Mouse (Mus musculus) v-Abl transformed pro-B cells (cell line): Measurements from ENCODE around the gene Wdr76.

Experiments
- in situ Hi-C, 2 experiments: fragments of 400-800 bp; cut with MboI; formaldehyde crosslinking; loops; one replicate each; pipeline ENCODE4 v1.15.1; 2025; ENCODE audit not compliant: unreplicated experiment in 2 of 2

Wdr76 gene

DNA sequence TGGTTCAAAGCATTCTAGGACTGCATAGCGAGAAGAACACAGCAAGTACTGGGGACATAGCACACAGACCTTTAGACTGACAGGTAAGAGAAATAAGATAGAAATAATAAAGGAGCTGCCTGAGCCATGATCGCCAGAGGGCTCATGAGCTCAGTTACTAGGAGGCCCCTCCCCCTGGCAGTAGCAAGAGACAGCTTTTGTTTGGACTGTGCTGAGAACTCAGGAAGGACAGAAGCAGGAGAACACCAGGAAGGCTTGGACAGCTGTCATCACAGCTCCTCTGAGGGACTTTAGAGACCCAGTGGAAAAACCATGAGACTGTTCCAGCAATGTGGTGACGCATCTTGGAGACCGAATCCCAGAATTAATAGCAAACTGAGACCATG is 81.8 kb downstream of the Wdr76 start:
- in situ Hi-C loops = loop anchor here in 1 of 2 experiments (25.0 kb wide), 1 partner anchor 99 kb away; no protein-coding TSS in a partner anchor

GRCm38 (mm10) chr2:121594131-121594530 is 87.6 kb downstream of the Wdr76 start:
- in situ Hi-C loops = loop anchor here in 1 of 2 experiments (25.0 kb wide), 1 partner anchor 93 kb away; no protein-coding TSS in a partner anchor
